Mouse (Mus musculus) intestine, embryonic 16.5 days (tissue): ENCODE measurements around the gene Hjurp. TPM values are rescaled to one million over a fixed set of nuclear protein-coding genes. Genes with fewer than 3 reads are reported as not detected.

ENCODE experiments used
- ATAC-seq: fragments of 200-750 bp; cut with Nextera tagmentation; 2 replicates; pipeline ENCODE4 v1.8.0; 2017; ENCODE audit warnings: moderate TSS enrichment, moderate library complexity
- H3K27ac ChIP-seq: fragments of 300-500 bp; sonication (generic); 2 replicates; pipeline ENCODE4 v1.5.1; 2014; ENCODE audit warnings: mild to moderate bottlenecking, low read length
- H3K27me3 ChIP-seq: fragments of 300-500 bp; sonication (generic); replicated peaks from 2 replicates; pipeline ENCODE4 v1.6.1; 2014; ENCODE audit warnings: low read length, control low read depth, mixed read lengths; ENCODE audit not compliant: control insufficient read depth, insufficient read depth
- H3K36me3 ChIP-seq: fragments of 300-500 bp; sonication (generic); 2 replicates; pipeline ENCODE4 v1.6.1; 2014; ENCODE audit warnings: low read length, control low read depth; ENCODE audit not compliant: control insufficient read depth, insufficient read depth
- H3K4me1 ChIP-seq: fragments of 300-500 bp; sonication (generic); 2 replicates; pipeline ENCODE4 v1.6.1; 2014; ENCODE audit warnings: low read length, control low read depth, mixed read lengths; ENCODE audit not compliant: control insufficient read depth, insufficient read depth
- H3K4me2 ChIP-seq: fragments of 300-500 bp; sonication (generic); 2 replicates; pipeline ENCODE4 v1.6.1; 2014; ENCODE audit warnings: low read depth, low read length, control low read depth
- H3K4me3 ChIP-seq: fragments of 300-500 bp; sonication (generic); 2 replicates; pipeline ENCODE4 v1.5.1; 2014; ENCODE audit warnings: mild to moderate bottlenecking, low read length
- H3K9ac ChIP-seq: fragments of 300-500 bp; sonication (generic); 2 replicates; pipeline ENCODE4 v1.6.1; 2014; ENCODE audit warnings: low read depth, low read length
- H3K9me3 ChIP-seq: fragments of 300-500 bp; sonication (generic); 2 replicates; pipeline ENCODE4 v1.6.1; 2016; ENCODE audit warnings: low read length, control low read depth; ENCODE audit not compliant: control insufficient read depth
- WGBS: fragments of 180-500 bp; shearing (Covaris S2); extraction: QIAGEN DNeasy Blood & Tissue Kit; methylation state at CpG from one replicate; pipeline ENCODE4 v1.1.7; 2014; 5-methylcytosine and 5-hydroxymethylcytosine counted together
- polyA plus RNA-seq: library from polyadenylated mRNA; unstranded; fragments of >200 nt; fragmentation: Nextera tagmentation; extraction: Ambion mirVana; gene quantifications from 2 replicates; pipeline ENCODE4 v1.2.1, GENCODE M21; 2015

Hjurp gene
- polyA plus RNA-seq, 1 experiment from 2014 or later, result 141 TPM

DNA sequence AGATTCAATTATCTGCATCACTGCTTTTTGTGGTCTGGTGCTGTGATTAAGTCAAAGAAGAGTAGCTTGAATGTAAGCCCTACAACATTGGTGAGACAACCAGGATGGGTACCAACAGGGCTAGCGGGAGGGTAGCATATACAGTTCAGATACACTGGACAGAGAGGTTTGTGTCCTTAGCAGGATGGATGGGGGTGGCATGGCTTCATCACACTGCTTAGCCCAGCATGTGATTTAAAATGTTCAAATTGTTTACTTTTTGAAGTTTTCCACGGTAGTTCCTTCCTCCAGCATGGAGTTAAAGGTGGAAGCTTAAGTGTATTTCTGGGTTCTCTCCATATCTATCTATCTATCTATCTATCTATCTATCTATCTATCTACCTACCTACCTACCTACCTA, 11.7 kb upstream of the Hjurp start:
- WGBS, result 49% methylated on average over 2 of the region's 2 CpGs
- no peaks in the 10 kb centered on the region for H3K27me3 ChIP-seq
- H3K4me1 ChIP-seq, result no peaks in the 10 kb centered on the region
- no peak overlapping the region for H3K4me2 ChIP-seq
- no peak overlapping the region for H3K9ac ChIP-seq
- H3K4me3 ChIP-seq, result no peak overlapping the region
- ATAC-seq, result no peak
- no peak overlapping the region for H3K27ac ChIP-seq
- no peaks in the 10 kb centered on the region for H3K36me3 ChIP-seq
- H3K9me3 ChIP-seq, result peaks cover 22% of the 10 kb centered on the region

GRCm38 (mm10) chr1:88288789-88289127, 11.3 kb upstream of the Hjurp start:
- Histone ChIP-seq H3K4me3 (no peak overlapping the region), H3K4me2 (no peak overlapping the region), H3K27ac (peak overlapping the region; percentile 1; the same call in 1 of the 2 replicates), H3K9ac (no peak overlapping the region), H3K4me1 (no peaks in the 10 kb centered on the region), H3K27me3 (no peaks in the 10 kb centered on the region), H3K9me3 (peaks cover 22% of the 10 kb centered on the region), H3K36me3 (no peaks in the 10 kb centered on the region)
- ATAC-seq, result no peak
- whole genome bisulfite sequencing, result 74% methylated on average over 3 of the region's 3 CpGs

GRCm38 (mm10) chr1:88288056-88288788, 10.8 kb upstream of the Hjurp start:
- ATAC-seq, result peak; percentile 84
- peaks cover 26% of the 10 kb centered on the region for H3K9me3 ChIP-seq
- H3K4me3 ChIP-seq, result no peak overlapping the region
- peak overlapping the region; percentile 10 for H3K27ac ChIP-seq
- no peaks in the 10 kb centered on the region for H3K4me1 ChIP-seq
- H3K36me3 ChIP-seq, result no peaks in the 10 kb centered on the region
- no peaks in the 10 kb centered on the region for H3K27me3 ChIP-seq
- WGBS, result 36% methylated on average over 3 of the region's 3 CpGs
- H3K9ac ChIP-seq, result no peak overlapping the region
- H3K4me2 ChIP-seq, result no peak overlapping the region

DNA sequence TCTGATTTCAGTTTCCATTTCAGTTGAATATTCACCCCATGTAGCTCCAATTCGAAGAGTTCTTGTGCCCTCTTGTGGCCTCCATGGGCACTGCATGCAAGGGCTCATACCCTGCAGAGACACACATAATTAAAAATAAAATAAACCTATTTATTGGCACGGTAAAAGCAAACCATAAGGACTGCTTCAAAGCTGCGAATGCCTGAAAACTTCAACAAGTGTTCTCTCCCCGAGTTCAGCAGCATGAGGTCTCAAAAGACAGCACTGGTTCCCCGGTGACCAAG, 10.2 kb upstream of the Hjurp start:
- WGBS, result 38% methylated on average over 5 of the region's 5 CpGs

GRCm38 (mm10) chr1:88286887-88287696, 9.7 kb upstream of the Hjurp start:
- Histone ChIP-seq H3K9ac (no peak overlapping the region), H3K36me3 (no peaks in the 10 kb centered on the region), H3K4me3 (no peak overlapping the region), H3K9me3 (peaks cover 30% of the 10 kb centered on the region), H3K27me3 (no peaks in the 10 kb centered on the region), H3K27ac (no peak overlapping the region), H3K4me1 (no peaks in the 10 kb centered on the region), H3K4me2 (no peak overlapping the region)
- 72% methylated on average over 13 of the region's 13 CpGs for WGBS
- no peak; the same call in 1 of the 2 replicates for ATAC-seq

More for the DNA sequence above, 10.2 kb upstream of the Hjurp start:
- no peak overlapping the region for H3K4me3 ChIP-seq
- peaks cover 32% of the 10 kb centered on the region for H3K9me3 ChIP-seq
- ATAC-seq, result peak; percentile 43
- H3K4me2 ChIP-seq, result no peak overlapping the region
- H3K4me1 ChIP-seq, result no peaks in the 10 kb centered on the region
- peak overlapping the region; percentile 10 for H3K27ac ChIP-seq
- H3K27me3 ChIP-seq, result no peaks in the 10 kb centered on the region
- H3K9ac ChIP-seq, result no peak overlapping the region
- H3K36me3 ChIP-seq, result no peaks in the 10 kb centered on the region

DNA sequence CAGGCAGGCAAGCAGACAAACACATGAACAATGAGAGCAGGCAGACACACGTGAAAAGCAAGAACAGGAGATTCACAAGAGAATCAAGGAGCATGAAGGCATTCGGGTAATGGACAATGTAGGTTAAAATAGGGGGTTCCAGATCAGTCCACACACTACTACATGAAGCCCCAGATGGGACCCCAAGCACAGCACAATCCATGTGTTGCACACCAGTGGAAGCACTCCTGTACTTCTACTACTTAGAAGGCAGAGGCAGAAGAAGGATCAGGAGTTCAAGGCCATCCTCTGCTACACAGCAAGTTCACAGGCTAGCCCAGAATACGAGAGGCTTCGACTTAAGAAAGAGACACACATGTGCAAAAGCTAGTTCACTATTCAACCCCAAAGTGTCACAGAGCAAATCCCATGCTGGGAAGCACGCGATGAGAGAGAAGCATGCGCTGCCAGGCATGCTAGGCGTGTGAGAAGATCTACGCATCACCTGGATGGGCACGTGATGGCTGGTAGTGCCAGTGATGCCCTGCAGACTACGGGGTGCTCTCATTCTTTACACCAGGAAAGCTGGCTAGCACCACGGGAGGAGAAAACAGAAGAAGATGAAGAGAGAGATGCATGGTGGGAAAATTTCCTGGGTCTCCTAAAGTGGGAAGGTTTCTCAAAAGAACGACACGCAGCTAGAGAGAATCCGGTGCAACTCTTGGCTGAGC, 8.9 kb upstream of the Hjurp start:
- ATAC-seq, result no peak
- H3K4me1 ChIP-seq, result no peaks in the 10 kb centered on the region
- no peak overlapping the region for H3K4me3 ChIP-seq
- WGBS, result 83% methylated on average over 15 of the region's 15 CpGs
- no peak overlapping the region for H3K27ac ChIP-seq
- no peaks in the 10 kb centered on the region for H3K36me3 ChIP-seq
- no peak overlapping the region for H3K4me2 ChIP-seq
- peaks cover 28% of the 10 kb centered on the region for H3K9me3 ChIP-seq
- H3K9ac ChIP-seq, result no peak overlapping the region
- no peaks in the 10 kb centered on the region for H3K27me3 ChIP-seq

GRCm38 (mm10) chr1:88285652-88286051, 8.2 kb upstream of the Hjurp start:
- Histone ChIP-seq H3K36me3 (no peaks in the 10 kb centered on the region), H3K27ac (no peak overlapping the region), H3K4me1 (no peaks in the 10 kb centered on the region), H3K9me3 (peaks cover 28% of the 10 kb centered on the region), H3K4me2 (no peak overlapping the region), H3K9ac (no peak overlapping the region), H3K4me3 (no peak overlapping the region), H3K27me3 (no peaks in the 10 kb centered on the region)
- no peak for ATAC-seq
- WGBS, result 58% methylated on average over 5 of the region's 5 CpGs

DNA sequence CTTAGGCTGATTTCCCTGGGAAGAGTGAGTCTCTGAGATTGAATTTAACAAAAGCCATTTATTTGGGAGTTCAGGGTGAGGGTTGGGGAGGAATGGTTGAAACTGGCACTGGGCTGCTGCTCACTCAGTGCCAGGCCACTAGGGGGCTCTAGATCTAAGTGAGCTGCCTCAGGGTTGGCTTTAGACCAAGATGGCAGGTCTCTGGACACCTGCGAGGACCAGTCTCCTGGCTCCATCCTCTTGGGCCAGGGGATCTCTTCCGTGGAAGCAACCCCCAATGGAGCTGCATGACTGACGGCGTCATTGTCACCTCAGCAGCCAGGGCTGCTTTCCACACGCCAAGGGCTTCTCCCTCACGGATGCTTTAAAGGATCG, 7.5 kb upstream of the Hjurp start:
- no peaks in the 10 kb centered on the region for H3K27me3 ChIP-seq
- no peak overlapping the region for H3K27ac ChIP-seq
- H3K4me3 ChIP-seq, result no peak overlapping the region
- ATAC-seq, result no peak
- H3K9ac ChIP-seq, result no peak overlapping the region
- H3K4me2 ChIP-seq, result no peak overlapping the region
- no peaks in the 10 kb centered on the region for H3K36me3 ChIP-seq
- H3K4me1 ChIP-seq, result peaks cover 4% of the 10 kb centered on the region; the same call in 1 of the 2 replicates
- WGBS, result 64% methylated on average over 7 of the region's 7 CpGs
- H3K9me3 ChIP-seq, result peaks cover 24% of the 10 kb centered on the region

DNA sequence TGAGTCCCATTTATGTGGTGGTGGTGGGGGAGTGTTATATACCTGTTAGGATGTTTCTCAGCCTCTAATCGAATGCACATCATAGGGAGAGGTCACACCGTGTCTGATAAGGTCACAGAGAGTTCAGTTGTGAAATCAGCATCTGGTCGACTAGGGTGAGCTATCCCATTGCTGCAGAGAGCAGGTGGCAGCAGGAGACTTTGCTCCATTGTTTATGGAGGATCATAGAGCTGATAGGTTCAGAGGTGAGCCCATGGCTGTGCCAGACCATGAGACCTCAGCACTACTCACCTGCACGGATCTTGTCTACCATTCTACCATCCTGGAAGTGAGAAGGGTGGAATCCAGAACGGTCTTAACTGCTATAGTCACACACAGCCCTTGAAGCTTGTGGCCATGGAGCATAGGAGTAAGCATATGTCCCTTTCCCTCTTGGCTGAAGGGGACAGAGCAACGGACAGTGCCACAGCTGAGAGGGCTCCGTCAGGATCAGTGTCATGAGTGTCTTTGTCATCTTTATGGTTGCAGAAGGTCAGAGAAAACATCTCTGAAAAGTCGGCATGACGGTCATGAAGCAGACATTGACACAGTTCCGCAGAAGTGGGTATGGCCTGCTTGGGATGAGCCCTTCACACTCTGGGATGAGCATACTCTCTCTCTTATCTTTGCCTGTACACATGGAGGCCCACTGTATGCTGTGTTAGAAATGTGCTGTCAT, 7.0 kb upstream of the Hjurp start:
- WGBS, result 58% methylated on average over 10 of the region's 10 CpGs

More for the DNA sequence above, 7.0 kb upstream of the Hjurp start:
- Histone ChIP-seq H3K9ac (no peak overlapping the region), H3K4me1 (peaks cover 4% of the 10 kb centered on the region; the same call in 1 of the 2 replicates), H3K36me3 (no peaks in the 10 kb centered on the region), H3K27ac (no peak overlapping the region), H3K9me3 (peaks cover 24% of the 10 kb centered on the region), H3K27me3 (no peaks in the 10 kb centered on the region), H3K4me2 (no peak overlapping the region), H3K4me3 (no peak overlapping the region)
- ATAC-seq, result no peak; the same call in 1 of the 2 replicates
